Comparison of ENCODE assay signal across 9 mouse cellular contexts in genomic region chr12:84288461-84288860, GRCm38 (mm10). TPM values are rescaled to one million over a fixed set of nuclear protein-coding genes. Genes with fewer than 3 reads are reported as not detected.
DNase-seq lines count a peak whose midpoint lies in the region; ATAC-seq and TF ChIP-seq lines count a peak whose summit lies in the region.
"Had no signal": no experiment of that assay in that cellular context is flagged by ENCODE, and none has a peak within 500 bp of the region (broad histone marks: within the 10 kb centered on the region; RNA-seq: fewer than 3 reads in every experiment).

No protein-coding gene starts in this region.

- ATAC-seq in kidney, embryonic 15.5 days (replicated peaks; ENCODE audit: low FRiP score) = no peak
- no peak for ATAC-seq in liver, embryonic 13.5 days (ENCODE audit: low read depth)

- H3K27ac ChIP-seq in kidney, embryonic 15.5 days = no peak overlapping the region
- no peak overlapping the region for H3K27ac ChIP-seq in embryonic fibroblast, embryonic 13.5 days (ENCODE audit: insufficient read depth, low read length)
- H3K27ac ChIP-seq in liver, embryonic 13.5 days = no peak overlapping the region
- H3K27ac ChIP-seq: lung, embryonic 15.5 days had no signal

- WGBS in kidney, embryonic 15.5 days = 55% methylated on average over 3 of the region's 3 CpGs
- WGBS in liver, embryonic 13.5 days (ENCODE audit: insufficient replicate concordance) = 58% methylated on average over 3 of the region's 3 CpGs

- H3K27me3 ChIP-seq in kidney, embryonic 15.5 days = no peaks in the 10 kb centered on the region
- no peaks in the 10 kb centered on the region for H3K27me3 ChIP-seq in liver, embryonic 13.5 days
- H3K27me3 ChIP-seq: lung, embryonic 15.5 days had no signal

- H3K4me1 ChIP-seq in kidney, embryonic 15.5 days = peaks cover 17% of the 10 kb centered on the region
- H3K4me1 ChIP-seq in embryonic fibroblast, embryonic 13.5 days (ENCODE audit: control insufficient read depth, insufficient read depth, low read length) = no peaks in the 10 kb centered on the region
- peaks cover 34% of the 10 kb centered on the region for H3K4me1 ChIP-seq in liver, embryonic 13.5 days (replicated peaks)

- peak; percentile 60; the same call in 1 of the 2 replicates for TF ChIP-seq CTCF in embryonic fibroblast, embryonic 13.5 days (IDR thresholded peaks at IDR 0.05; ENCODE audit: borderline replicate concordance, insufficient read depth, low read length)

- peak; percentile 69 for DNase-seq in kidney, adult 11 months
- peak; percentile 21 to 31 for DNase-seq in CD8-positive naive resting alpha-beta T cell, adult 2 months (ENCODE audit: low read depth in 2 of 2, low spot score in 2 of 2)
- DNase-seq in adrenal gland, adult 18-20 months (ENCODE audit: low spot score in 2 of 2) = peak; percentile 35 to 60
- DNase-seq in liver, embryonic 13.5 days = peak; percentile 60
- peak; percentile 52 to 60 for DNase-seq in spleen, postnatal 36 days (ENCODE audit: low spot score in 2 of 2)
- DNase-seq in urinary bladder, adult 2 months (ENCODE audit: low spot score) = no peak

- no peak overlapping the region for H3K4me3 ChIP-seq in kidney, embryonic 15.5 days (replicated peaks)
- H3K4me3 ChIP-seq in embryonic fibroblast, embryonic 13.5 days (ENCODE audit: insufficient read depth, low read length) = no peak overlapping the region
- H3K4me3 ChIP-seq in liver, embryonic 13.5 days (replicated peaks) = no peak overlapping the region
- H3K4me3 ChIP-seq: lung, embryonic 15.5 days had no signal

- no peak overlapping the region for H3K4me2 ChIP-seq in kidney, embryonic 15.5 days
- H3K4me2 ChIP-seq in liver, embryonic 13.5 days = no peak overlapping the region
- H3K4me2 ChIP-seq: lung, embryonic 15.5 days had no signal

- H3K9ac ChIP-seq in kidney, embryonic 15.5 days = no peak overlapping the region
- H3K9ac ChIP-seq in liver, embryonic 13.5 days = no peak overlapping the region
- H3K9ac ChIP-seq: lung, embryonic 15.5 days had no signal

- no peaks in the 10 kb centered on the region for H3K9me3 ChIP-seq in kidney, embryonic 15.5 days (replicated peaks)
- H3K9me3 ChIP-seq in liver, embryonic 13.5 days (replicated peaks) = no peaks in the 10 kb centered on the region
- H3K9me3 ChIP-seq: lung, embryonic 15.5 days had no signal

- peaks cover 8% of the 10 kb centered on the region; the same call in 1 of the 2 replicates for H3K36me3 ChIP-seq in kidney, embryonic 15.5 days
- H3K36me3 ChIP-seq in liver, embryonic 13.5 days = peaks cover 19% of the 10 kb centered on the region
- H3K36me3 ChIP-seq: lung, embryonic 15.5 days had no signal

- TF ChIP-seq POLR2A in embryonic fibroblast, embryonic 13.5 days (IDR thresholded peaks at IDR 0.05; ENCODE audit: low read depth, low read length) = no peak

RNA-seq across cellular contexts. Expression of gene Ptgr2, which starts 3.4 kb away (rescaled TPM):
- 25.4 and 26.7 TPM in 2 replicates for polyA plus RNA-seq in kidney, embryonic 15.5 days (2015; fragmentation: Nextera tagmentation; extraction: Ambion mirVana)
- total RNA-seq in adrenal gland, adult 18-20 months (2021) = 100 to 1,000 TPM in 1 of 2 experiments, 10 to 100 TPM in 1; 82.5 to 110 TPM
- 41.6 and 43.7 TPM in 2 replicates for polyA plus RNA-seq in embryonic fibroblast, embryonic 13.5 days (2011; ENCODE audit: insufficient read length, low read depth, missing spikeins)
- 29.3 and 36.5 TPM in 2 replicates for polyA plus RNA-seq in liver, embryonic 13.5 days (2015; fragmentation: Nextera tagmentation; extraction: Ambion mirVana)
- 33.6 and 38.6 TPM in 2 replicates for polyA plus RNA-seq in urinary bladder, adult 2 months (2012; rRNA removed)

RNA-seq across cellular contexts. Expression of gene Zfp410, which starts 28.2 kb away (rescaled TPM):
- polyA plus RNA-seq in kidney, embryonic 15.5 days (2015; fragmentation: Nextera tagmentation; extraction: Ambion mirVana) = 77.8 and 79.4 TPM in 2 replicates
- 10 to 100 TPM; 31.9 to 40.8 TPM for total RNA-seq in adrenal gland, adult 18-20 months (2021)
- polyA plus RNA-seq in embryonic fibroblast, embryonic 13.5 days (2011; ENCODE audit: insufficient read length, low read depth, missing spikeins) = 39.1 and 46.0 TPM in 2 replicates
- polyA plus RNA-seq in liver, embryonic 13.5 days (2015; fragmentation: Nextera tagmentation; extraction: Ambion mirVana) = 44.5 and 49.1 TPM in 2 replicates
- 35.1 and 40.5 TPM in 2 replicates for polyA plus RNA-seq in urinary bladder, adult 2 months (2012; rRNA removed)
